Mouse (Mus musculus) adrenal gland, postnatal 14 days (tissue): Measurements from ENCODE around the gene AI467606. TPM values are rescaled to one million over a fixed set of nuclear protein-coding genes. Genes with fewer than 3 reads are reported as not detected.

ENCODE experiments used
- DNase-seq: peaks from one replicate; pipeline ENCODE4 v3.0.0; 2021; ENCODE audit warnings: mixed read lengths
- long read RNA-seq, 2 experiments: library from polyadenylated mRNA; stranded (forward); transcript quantifications; one replicate each; pipeline ENCODE4 v2.0.0; 2021
- total RNA-seq: library from RNA; stranded (reverse); gene quantifications from 2 replicates; pipeline ENCODE4 v1.2.3, GENCODE M21; 2021

The AI467606 gene
- 1.3 and 5.7 TPM in 2 replicates for total RNA-seq
- long read RNA-seq, experiment 1, partial matches to known transcripts: 0 of 3 reads
- long read RNA-seq, experiment 1, other reads (novel, unspliced or antisense): 1 of 3 reads
- long read RNA-seq, experiment 2: 0 reads

DNA sequence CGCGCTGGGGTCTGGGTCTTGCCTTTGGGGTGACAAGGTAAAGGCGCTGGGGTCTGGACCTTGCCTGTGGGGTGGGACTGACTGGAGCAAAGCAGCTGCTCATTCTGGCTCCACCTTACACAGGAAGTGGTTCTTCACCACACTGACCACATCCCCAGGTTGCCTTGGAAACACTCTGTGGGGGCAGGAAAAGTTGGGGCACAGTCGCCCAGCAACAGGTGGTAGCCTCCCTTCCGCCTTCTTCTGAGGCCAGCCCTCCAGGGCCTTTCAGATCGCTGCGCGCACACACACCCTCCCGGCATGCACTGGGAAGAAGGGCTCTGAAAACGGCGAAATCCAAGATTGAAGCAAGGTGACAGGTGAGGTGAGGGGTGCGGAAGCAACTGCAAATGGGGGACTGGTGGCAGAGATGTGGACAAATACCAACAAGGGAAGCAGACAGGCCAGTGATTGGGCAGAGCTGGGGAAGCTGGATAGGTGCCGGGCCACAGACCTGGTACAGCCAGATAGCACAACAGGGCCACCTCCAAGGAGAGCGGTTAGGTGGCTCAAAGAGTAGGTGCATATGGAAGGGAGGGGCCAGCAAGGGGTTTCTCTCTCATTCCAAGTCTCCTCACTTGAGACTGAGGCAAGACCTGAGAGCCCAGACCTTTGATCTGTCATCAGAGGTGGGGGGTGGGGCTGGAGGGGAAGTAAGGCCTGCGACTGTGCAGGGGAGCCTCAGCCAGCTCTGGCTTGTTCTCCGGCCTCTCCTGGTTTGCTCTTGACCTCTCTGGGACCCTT lies at the start of gene AI467606:
Gene AI467606 (plus strand): TSS at position 246 of the 783 bp plus-strand sequence.
- DNase-seq: peak; percentile 68

GRCm38 (mm10) chr7:127041851-127042672 lies 49.1 kb upstream of the AI467606 start, which contains the start of gene Kif22:
Gene Kif22, minus strand, starts transcription at chr7:127042471.
- DNase-seq: peak; percentile 94

GRCm38 (mm10) chr7:127055026-127055585 lies 36.1 kb upstream of the AI467606 start:
- DNase-seq: no peak

GRCm38 (mm10) chr7:127065538-127065937 lies 25.6 kb upstream of the AI467606 start:
- DNase-seq: no peak

GRCm38 (mm10) chr7:127066317-127066716 lies 24.8 kb upstream of the AI467606 start:
- DNase-seq: peak; percentile 37

- DNase-seq: no peak
These were observed 20.2 kb upstream of the AI467606 start for GRCm38 (mm10) chr7:127070871-127071413.

DNA sequence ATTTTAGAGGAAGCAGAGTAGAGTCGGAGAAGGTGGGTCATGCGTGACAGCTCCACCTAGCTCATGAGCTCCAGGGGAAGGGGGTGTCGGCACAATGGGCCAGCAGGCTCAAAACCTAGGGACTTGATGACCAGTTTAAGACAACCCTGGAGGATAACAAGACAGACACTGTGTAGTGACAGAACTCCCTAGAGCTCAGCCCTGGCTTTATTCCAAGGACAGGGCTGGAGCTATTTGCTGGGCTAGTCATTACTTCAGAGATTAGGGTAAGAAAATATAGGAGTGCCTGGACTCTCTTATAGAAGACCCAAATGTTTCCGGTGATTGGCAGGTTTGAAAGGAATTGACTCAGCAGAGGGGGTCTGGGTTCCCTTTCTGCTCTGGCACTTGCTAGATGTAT lies 17.9 kb upstream of the AI467606 start:
- DNase-seq: peak; percentile 68

- DNase-seq: no peak
These were observed 15.0 kb upstream of the AI467606 start for GRCm38 (mm10) chr7:127076188-127076587.

DNA sequence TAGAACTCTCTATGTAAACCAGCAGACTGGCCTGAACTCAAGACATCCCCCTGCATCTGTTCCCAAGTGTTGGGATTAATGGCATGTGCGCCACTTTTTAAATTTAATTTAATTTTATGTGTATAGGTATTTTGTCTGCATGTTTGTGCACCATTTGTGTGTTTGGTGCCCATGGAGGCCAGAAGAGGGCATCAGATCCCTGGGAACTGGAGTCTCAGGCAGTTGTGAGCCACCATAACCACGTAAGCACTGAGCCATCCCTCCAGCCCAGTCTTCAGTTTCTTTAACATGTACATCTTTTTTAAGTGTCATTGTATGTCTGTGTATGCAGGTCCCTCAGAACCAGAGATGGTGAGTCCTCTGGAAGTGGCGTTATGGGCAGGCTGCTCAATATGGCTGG lies 13.5 kb upstream of the AI467606 start:
- no peak for DNase-seq

GRCm38 (mm10) chr7:127080045-127080444 lies 11.1 kb upstream of the AI467606 start:
- no peak for DNase-seq

DNA sequence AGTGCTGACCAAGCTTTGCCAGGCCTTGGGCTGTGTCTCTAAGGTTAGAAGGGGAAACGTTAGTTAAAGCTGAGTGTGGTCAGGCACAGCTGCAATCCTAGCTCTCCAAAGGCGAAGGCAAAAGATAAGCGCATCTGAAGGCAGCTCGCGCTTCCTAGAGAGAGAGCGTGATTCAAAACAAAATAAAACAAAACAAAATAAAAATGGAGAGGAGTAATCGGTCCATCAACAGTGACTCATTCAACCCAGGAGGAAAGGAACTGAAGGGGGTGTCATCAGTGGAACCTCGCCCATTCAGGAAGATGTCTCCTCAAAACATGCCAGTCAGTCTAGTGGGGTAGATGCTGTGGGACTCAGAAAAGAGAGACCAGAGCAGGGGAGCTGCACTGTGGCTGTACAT lies 8.9 kb upstream of the AI467606 start:
- DNase-seq: no peak

DNA sequence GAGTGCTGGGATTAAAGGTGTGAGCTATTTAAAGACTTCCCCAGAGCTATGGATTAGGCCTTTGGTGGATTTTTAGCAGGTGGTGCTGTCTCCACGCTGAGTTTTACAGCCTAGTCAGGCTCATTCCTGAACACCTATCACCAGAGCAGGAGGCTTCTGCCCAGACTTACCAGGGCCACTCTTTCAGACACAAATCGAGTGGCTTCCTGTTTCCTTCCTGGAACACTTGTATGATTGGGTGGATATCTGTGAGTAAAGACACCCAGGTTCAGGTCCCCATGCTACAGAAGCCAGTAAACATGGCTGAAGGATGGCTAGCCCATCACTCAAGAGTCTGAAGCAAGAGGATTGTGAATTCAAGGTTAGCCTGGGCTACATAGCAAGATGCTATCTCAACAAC lies 8.2 kb upstream of the AI467606 start:
- DNase-seq: no peak

GRCm38 (mm10) chr7:127083689-127084088 lies 7.5 kb upstream of the AI467606 start:
- no peak for DNase-seq

GRCm38 (mm10) chr7:127084794-127085193 lies 6.4 kb upstream of the AI467606 start:
- no peak for DNase-seq

GRCm38 (mm10) chr7:127085751-127086150 lies 5.4 kb upstream of the AI467606 start:
- DNase-seq: peak; percentile 26

GRCm38 (mm10) chr7:127087278-127088010 lies 3.7 kb upstream of the AI467606 start, which contains the start of gene Zg16:
Gene Zg16, minus strand, starts transcription at chr7:127087328.
- DNase-seq: peak; percentile 46

- no peak for DNase-seq
These were observed 3.1 kb upstream of the AI467606 start for GRCm38 (mm10) chr7:127088083-127088482.

DNA sequence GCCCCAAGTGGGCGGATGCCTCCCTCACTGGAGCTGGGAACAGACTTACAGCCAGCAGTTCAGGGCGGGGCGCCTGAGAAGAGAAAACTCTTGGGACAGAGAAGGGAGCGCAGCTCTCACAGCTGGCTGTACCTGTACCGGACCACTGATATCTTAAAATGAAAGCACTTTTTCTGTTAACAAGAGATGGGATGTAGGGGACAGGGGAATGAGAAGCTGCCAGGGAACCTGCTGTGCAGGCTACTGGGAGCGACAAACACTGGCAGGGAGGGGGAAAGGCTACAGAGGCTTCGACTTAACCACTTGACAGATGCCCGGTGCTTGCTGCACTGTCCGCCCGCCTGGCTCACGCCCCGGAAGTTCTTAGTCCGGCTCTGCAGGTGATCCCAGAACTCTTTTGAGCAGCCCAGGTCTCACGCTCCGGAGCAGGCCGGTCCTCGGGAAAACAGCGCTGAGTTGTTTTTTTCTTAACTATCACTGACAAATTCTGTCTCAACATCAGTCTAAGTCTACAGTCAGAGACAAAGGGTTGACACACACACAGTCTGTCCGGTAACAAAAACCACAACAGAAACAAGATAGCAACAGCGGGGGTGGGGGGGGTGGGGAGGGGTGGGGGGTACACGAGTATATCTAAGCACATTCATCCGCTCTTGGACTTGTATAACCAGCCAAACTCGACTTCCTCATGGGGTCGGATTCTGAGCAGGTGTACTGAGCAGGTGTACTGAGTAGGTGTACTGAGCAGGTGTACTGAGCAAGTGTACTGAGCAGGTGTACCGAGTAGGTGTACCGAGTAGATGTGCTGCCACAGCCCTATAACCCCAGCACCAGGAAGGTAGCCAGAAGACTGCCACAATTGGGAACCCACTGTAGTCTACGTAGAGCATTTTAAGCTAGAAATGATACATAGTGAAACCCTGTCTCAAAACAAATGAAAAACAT lies 2.0 kb upstream of the AI467606 start:
- DNase-seq: no peak

- no peak for DNase-seq
These were observed 725 bp upstream of the AI467606 start for GRCm38 (mm10) chr7:127090154-127091113.
